ENCODE assay signal across 22 mouse cellular contexts in the genomic region with DNA sequence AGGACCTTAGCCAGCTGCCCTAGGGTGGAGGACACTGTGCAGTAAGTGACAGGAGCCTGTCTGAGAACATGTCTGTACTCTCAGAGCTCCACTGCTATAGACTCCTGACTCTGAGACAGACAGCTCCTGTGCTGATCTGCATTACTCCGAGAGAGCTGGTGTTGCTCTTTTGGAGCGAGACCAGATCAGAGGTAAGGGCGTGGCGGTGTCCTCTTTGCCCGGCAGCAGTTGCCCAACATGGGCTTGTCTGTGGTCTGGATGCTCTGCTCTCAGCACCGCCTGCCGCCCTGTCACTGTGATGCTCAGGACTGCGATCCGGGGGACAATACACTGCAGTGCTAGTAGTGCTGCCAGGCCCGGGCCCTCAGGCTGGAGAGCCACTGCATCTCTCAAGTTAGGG. TPM values are rescaled to one million over a fixed set of nuclear protein-coding genes. Genes with fewer than 3 reads are reported as not detected.
DNase-seq lines count a peak whose midpoint lies in the region; ATAC-seq and TF ChIP-seq lines count a peak whose summit lies in the region.
"Had no signal": no experiment of that assay in that cellular context is flagged by ENCODE, and none has a peak within 500 bp of the region (broad histone marks: within the 10 kb centered on the region; RNA-seq: fewer than 3 reads in every experiment).

No protein-coding gene starts in this region.

- H3K4me3 ChIP-seq in heart, adult 2 months = no peak overlapping the region
- H3K4me3 ChIP-seq in lung, postnatal 0 days (ENCODE audit: low read depth, low read length) = no peak overlapping the region
- H3K4me3 ChIP-seq in heart, embryonic 16.5 days (ENCODE audit: low read length) = no peak overlapping the region
- no peak overlapping the region for H3K4me3 ChIP-seq in forebrain, embryonic 11.5 days (ENCODE audit: low read depth, low read length)
- H3K4me3 ChIP-seq: erythroblast, embryonic 14.5 days; forebrain, embryonic 15.5 days; hindbrain, embryonic 15.5 days; midbrain, embryonic 10.5 days had no signal

- H3K4me2 ChIP-seq in lung, postnatal 0 days (replicated peaks; ENCODE audit: low read depth, low read length) = no peak overlapping the region
- H3K4me2 ChIP-seq in heart, embryonic 16.5 days (ENCODE audit: low read depth, low read length) = peak overlapping the region; percentile 41
- H3K4me2 ChIP-seq in forebrain, embryonic 11.5 days (ENCODE audit: low read depth, low read length, severe bottlenecking) = no peak overlapping the region
- H3K4me2 ChIP-seq: forebrain, embryonic 15.5 days; hindbrain, embryonic 15.5 days had no signal

- ATAC-seq in lung, postnatal 0 days = 0 out of 2 replicates have a peak, but pooled peaks have one; percentile 27
- ATAC-seq in heart, embryonic 16.5 days (replicated peaks; ENCODE audit: extremely low read depth, insufficient read depth, low FRiP score) = peak; percentile 18; the same call in 1 of the 2 replicates
- ATAC-seq in forebrain, embryonic 11.5 days (replicated peaks; ENCODE audit: low FRiP score) = no peak
- ATAC-seq in monocyte, adult 5-6 weeks (replicated peaks; ENCODE audit: insufficient number of reproducible peaks, low FRiP score, low TSS enrichment, poor library complexity, severe bottlenecking) = no peak
- ATAC-seq: activated CD4-positive, CD25-positive, alpha-beta regulatory T cell, adult 4 months; forebrain, embryonic 15.5 days; Patski had no signal

- no peaks in the 10 kb centered on the region for H3K9me3 ChIP-seq in lung, postnatal 0 days (ENCODE audit: low read length)
- no peaks in the 10 kb centered on the region for H3K9me3 ChIP-seq in heart, embryonic 16.5 days (replicated peaks; ENCODE audit: control insufficient read depth, low read length)
- H3K9me3 ChIP-seq in forebrain, embryonic 11.5 days (ENCODE audit: control insufficient read depth, low read length) = no peaks in the 10 kb centered on the region
- H3K9me3 ChIP-seq: forebrain, embryonic 15.5 days; hindbrain, embryonic 15.5 days; midbrain, embryonic 10.5 days had no signal

- no peak for TF ChIP-seq CTCF in heart, adult 2 months (IDR thresholded peaks at IDR 0.05)
- no peak for TF ChIP-seq CTCF in lung, postnatal 0 days (IDR thresholded peaks at IDR 0.05)

- H3K79me2 ChIP-seq in heart, adult 2 months (replicated peaks; ENCODE audit: control insufficient read depth, insufficient read depth, low read length) = peaks cover 3% of the 10 kb centered on the region

- TF ChIP-seq EP300 in heart, adult 2 months (IDR thresholded peaks at IDR 0.05; ENCODE audit: insufficient read depth, low read depth, low read length) = no peak
- TF ChIP-seq EP300 in lung, postnatal 0 days (IDR thresholded peaks at IDR 0.05) = no peak

- peak overlapping the region; percentile 86 for H3K27ac ChIP-seq in heart, adult 2 months
- H3K27ac ChIP-seq in lung, postnatal 0 days (ENCODE audit: low read length) = peak overlapping the region; percentile 57
- peak overlapping the region; percentile 96 for H3K27ac ChIP-seq in heart, embryonic 16.5 days (ENCODE audit: low read length)
- no peak overlapping the region for H3K27ac ChIP-seq in forebrain, embryonic 11.5 days (ENCODE audit: low read depth, low read length)
- H3K27ac ChIP-seq: forebrain, embryonic 15.5 days; hindbrain, embryonic 15.5 days; midbrain, embryonic 10.5 days had no signal

- no peaks in the 10 kb centered on the region for H3K27me3 ChIP-seq in heart, adult 2 months (ENCODE audit: control insufficient read depth, insufficient read depth, low read length)
- no peaks in the 10 kb centered on the region for H3K27me3 ChIP-seq in lung, postnatal 0 days (replicated peaks; ENCODE audit: insufficient read depth, low read length)
- H3K27me3 ChIP-seq in heart, embryonic 16.5 days (ENCODE audit: control insufficient read depth, insufficient read depth, low read length) = no peaks in the 10 kb centered on the region
- H3K27me3 ChIP-seq in forebrain, embryonic 11.5 days (ENCODE audit: control insufficient read depth, insufficient read depth, low read length) = no peaks in the 10 kb centered on the region
- H3K27me3 ChIP-seq: forebrain, embryonic 15.5 days; hindbrain, embryonic 15.5 days; Patski had no signal

- H3K9ac ChIP-seq in heart, adult 2 months (ENCODE audit: low read depth, low read length) = peak overlapping the region; percentile 37
- H3K9ac ChIP-seq in lung, postnatal 0 days (replicated peaks; ENCODE audit: low read depth) = no peak overlapping the region
- H3K9ac ChIP-seq in heart, embryonic 16.5 days (ENCODE audit: low read length) = peak overlapping the region; percentile 44
- H3K9ac ChIP-seq in forebrain, embryonic 11.5 days (ENCODE audit: low read length) = no peak overlapping the region
- H3K9ac ChIP-seq: forebrain, embryonic 15.5 days; hindbrain, embryonic 15.5 days had no signal

- WGBS in heart, adult 2 months = 57% methylated on average over 10 of the region's 10 CpGs
- WGBS in lung, postnatal 0 days = 63% methylated on average over 10 of the region's 10 CpGs
- WGBS in heart, embryonic 16.5 days = 51% methylated on average over 10 of the region's 10 CpGs
- WGBS in forebrain, embryonic 11.5 days = 83% methylated on average over 10 of the region's 10 CpGs

- TF ChIP-seq POLR2A in heart, adult 2 months (IDR thresholded peaks at IDR 0.05; ENCODE audit: insufficient read depth, low read depth, low read length) = no peak

- peaks cover 24% of the 10 kb centered on the region for H3K4me1 ChIP-seq in heart, adult 2 months (ENCODE audit: control insufficient read depth, insufficient read depth, low read length)
- H3K4me1 ChIP-seq in lung, postnatal 0 days (ENCODE audit: insufficient read depth, low read depth, low read length) = peaks cover 43% of the 10 kb centered on the region
- peaks cover 52% of the 10 kb centered on the region for H3K4me1 ChIP-seq in heart, embryonic 16.5 days (ENCODE audit: control insufficient read depth, insufficient read depth, low read length)
- H3K4me1 ChIP-seq in forebrain, embryonic 11.5 days (replicated peaks; ENCODE audit: control insufficient read depth, insufficient read depth, low read length) = no peaks in the 10 kb centered on the region; the same call in 1 of the 2 replicates

- intact Hi-C loops in heart, adult 2 months (cut with DNase I) = loop anchor here (2.0 kb wide), 1 partner anchor 17 kb away; no protein-coding TSS in a partner anchor

- peak in 1 of 2 experiments; percentile 50 for DNase-seq in heart, adult 2 months
- no peak for DNase-seq in heart, adult 8-10 months (ENCODE audit: low spot score)
- DNase-seq in lung, postnatal 0 days (ENCODE audit: low spot score) = no peak
- DNase-seq in lung, postnatal 10 days = no peak
- DNase-seq in forebrain, embryonic 11.5 days (ENCODE audit: low spot score) = no peak
- DNase-seq: adrenal gland, postnatal 14 days; B cell, adult 2 months; cerebellum, adult 11-12 months; cerebellum, postnatal 25 days; kidney, adult 2 months; kidney, postnatal 36 days; lung, postnatal 14 days; right cerebral cortex, postnatal 14 days; thymus, postnatal 36 days had no signal

- H3K36me3 ChIP-seq in heart, adult 2 months (ENCODE audit: control insufficient read depth, insufficient read depth, low read length) = no peaks in the 10 kb centered on the region
- H3K36me3 ChIP-seq in lung, postnatal 0 days (ENCODE audit: insufficient read depth, low read length) = no peaks in the 10 kb centered on the region
- H3K36me3 ChIP-seq in heart, embryonic 16.5 days (ENCODE audit: control insufficient read depth, insufficient read depth) = no peaks in the 10 kb centered on the region
- H3K36me3 ChIP-seq in forebrain, embryonic 11.5 days (ENCODE audit: control insufficient read depth, insufficient read depth, low read length) = no peaks in the 10 kb centered on the region
- H3K36me3 ChIP-seq: forebrain, embryonic 15.5 days; hindbrain, embryonic 15.5 days; midbrain, embryonic 10.5 days had no signal

RNA-seq across cellular contexts. Expression of gene Atp11a, which starts 19.4 kb away (rescaled TPM):
- total RNA-seq in heart, adult 2 months (2021) = 10 to 100 TPM; 79.5 to 80.1 TPM
- 56.0 and 88.5 TPM in 2 replicates for polyA plus RNA-seq in heart, adult 2 months (2012; rRNA removed)
- total RNA-seq in heart, adult 8-10 months (2022) = 10 to 100 TPM; 85.6 to 89.6 (median 87.8) TPM
- polyA plus RNA-seq in lung, postnatal 0 days (2015; fragmentation: Nextera tagmentation; extraction: Ambion mirVana) = 45.4 and 50.6 TPM in 2 replicates
- 10.8 and 13.2 TPM in 2 replicates for polyA plus RNA-seq in heart, embryonic 16.5 days (2015; fragmentation: Nextera tagmentation; extraction: Ambion mirVana)
- 18.5 and 18.9 TPM in 2 replicates for polyA plus RNA-seq in forebrain, embryonic 11.5 days (2014; fragmentation: Nextera tagmentation; extraction: Ambion mirVana)
- total RNA-seq in monocyte, adult 5-6 weeks (2017) = 14.4 to 19.7 TPM (median 18.2 TPM) in 3 replicates

Comparison
In these comparisons a context has a peak if more than half of its experiments do, and no peak if none do; other contexts are left out.
1. H3K9ac ChIP-seq: peak in heart, adult 2 months (single experiment) and heart, embryonic 16.5 days (single experiment); none in lung, postnatal 0 days (single experiment) and forebrain, embryonic 11.5 days (single experiment).
2. ATAC-seq: peak in lung, postnatal 0 days (single experiment) and heart, embryonic 16.5 days (single experiment); none in forebrain, embryonic 11.5 days (single experiment) and monocyte, adult 5-6 weeks (single experiment).